Mouse (Mus musculus) midbrain, embryonic 11.5 days (tissue): ENCODE measurements around the gene Ranbp17. TPM values are rescaled to one million over a fixed set of nuclear protein-coding genes. Genes with fewer than 3 reads are reported as not detected.

Source experiments
- ATAC-seq: fragments of 200-750 bp; cut with Nextera tagmentation; 2 replicates; pipeline ENCODE4 v1.8.0; 2017; ENCODE audit warnings: moderate TSS enrichment, moderate library complexity; ENCODE audit not compliant: low FRiP score
- DNase-seq: peaks from one replicate; pipeline ENCODE4 v3.0.0; 2015; ENCODE audit warnings: low spot score; ENCODE audit errors: missing footprints
- H3K27ac ChIP-seq: fragments of 300-500 bp; sonication (generic); 2 replicates; pipeline ENCODE4 v1.5.1; 2014; ENCODE audit warnings: low read depth, low read length
- H3K27me3 ChIP-seq: fragments of 300-500 bp; sonication (generic); 2 replicates; pipeline ENCODE4 v1.6.1; 2014; ENCODE audit warnings: mild to moderate bottlenecking, low read length, moderate library complexity, mixed read lengths; ENCODE audit not compliant: control insufficient read depth, insufficient read depth
- H3K36me3 ChIP-seq: fragments of 300-500 bp; sonication (generic); 2 replicates; pipeline ENCODE4 v1.6.1; 2014; ENCODE audit warnings: mild to moderate bottlenecking, low read length, moderate library complexity, mixed read lengths; ENCODE audit not compliant: control insufficient read depth, insufficient read depth
- H3K4me1 ChIP-seq: fragments of 300-500 bp; sonication (generic); 2 replicates; pipeline ENCODE4 v1.6.1; 2014; ENCODE audit warnings: low read length; ENCODE audit not compliant: control insufficient read depth, insufficient read depth
- H3K4me2 ChIP-seq: fragments of 300-500 bp; sonication (generic); 2 replicates; pipeline ENCODE4 v1.6.1; 2014; ENCODE audit warnings: mild to moderate bottlenecking, moderate library complexity
- H3K4me3 ChIP-seq: fragments of 300-500 bp; sonication (generic); 2 replicates; pipeline ENCODE4 v1.5.1; 2014; ENCODE audit warnings: low read depth, low read length
- H3K9ac ChIP-seq: fragments of 300-500 bp; sonication (generic); 2 replicates; pipeline ENCODE4 v1.6.1; 2014; ENCODE audit warnings: low read length
- H3K9me3 ChIP-seq: fragments of 300-500 bp; sonication (generic); 2 replicates; pipeline ENCODE4 v1.6.1; 2016; ENCODE audit warnings: low read length; ENCODE audit not compliant: control insufficient read depth
- WGBS: fragments of 180-500 bp; shearing (Covaris S2); extraction: QIAGEN DNeasy Blood & Tissue Kit; methylation state at CpG from one replicate; pipeline ENCODE4 v1.1.7; 2014; 5-methylcytosine and 5-hydroxymethylcytosine counted together
- polyA plus RNA-seq: library from polyadenylated mRNA; unstranded; fragments of >200 nt; fragmentation: Nextera tagmentation; extraction: Ambion mirVana; gene quantifications from 2 replicates; pipeline ENCODE4 v1.2.1, GENCODE M21; 2014

Ranbp17 gene
- polyA plus RNA-seq, 1 experiment from 2014 or later: 14.8 TPM

GRCm38 (mm10) chr11:33300859-33301258, 212.7 kb downstream of the Ranbp17 start:
- WGBS: 70% methylated on average over 8 of the region's 8 CpGs
- ATAC-seq: no peak
- no peak overlapping the region for H3K9ac ChIP-seq

GRCm38 (mm10) chr11:33299371-33299770, 214.2 kb downstream of the Ranbp17 start:
- ATAC-seq (no peak), DNase-seq (no peak)
- Histone ChIP-seq H3K27ac (no peak overlapping the region), H3K36me3 (no peaks in the 10 kb centered on the region), H3K4me1 (no peaks in the 10 kb centered on the region), H3K9ac (no peak overlapping the region), H3K9me3 (no peaks in the 10 kb centered on the region), H3K27me3 (no peaks in the 10 kb centered on the region), H3K4me2 (no peak overlapping the region), H3K4me3 (no peak overlapping the region)
- 73% methylated on average over 11 of the region's 11 CpGs for WGBS

More at GRCm38 (mm10) chr11:33300859-33301258, 212.7 kb downstream of the Ranbp17 start:
- Histone ChIP-seq H3K4me1 (no peaks in the 10 kb centered on the region), H3K27ac (no peak overlapping the region), H3K4me3 (no peak overlapping the region), H3K4me2 (no peak overlapping the region), H3K36me3 (no peaks in the 10 kb centered on the region), H3K27me3 (no peaks in the 10 kb centered on the region), H3K9me3 (no peaks in the 10 kb centered on the region)
- no peak for DNase-seq

DNA sequence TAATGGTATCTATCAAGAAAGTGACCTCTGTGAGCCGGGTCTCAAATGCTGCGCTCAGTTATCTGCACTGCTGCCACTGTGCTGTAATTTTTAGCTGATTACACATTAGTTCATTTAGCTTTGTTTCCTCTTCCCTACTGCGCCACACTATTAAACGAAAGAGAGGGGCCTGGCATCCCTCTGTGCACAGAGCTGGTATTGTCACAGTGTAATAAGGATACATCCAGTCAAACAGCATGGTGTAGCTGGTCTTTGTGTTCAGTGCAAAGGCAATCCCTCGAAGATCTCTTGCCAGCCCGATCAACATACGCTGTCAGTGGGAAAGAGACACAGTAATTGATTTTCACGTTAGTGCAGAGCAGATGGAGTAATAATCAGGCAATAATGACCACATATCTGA, 216.4 kb downstream of the Ranbp17 start:
- no peaks in the 10 kb centered on the region for H3K27me3 ChIP-seq
- 76% methylated on average over 8 of the region's 8 CpGs for WGBS
- no peaks in the 10 kb centered on the region for H3K9me3 ChIP-seq
- no peak overlapping the region for H3K4me3 ChIP-seq
- H3K36me3 ChIP-seq: no peaks in the 10 kb centered on the region
- DNase-seq: no peak
- ATAC-seq: no peak
- H3K4me1 ChIP-seq: no peaks in the 10 kb centered on the region
- H3K4me2 ChIP-seq: no peak overlapping the region
- H3K27ac ChIP-seq: no peak overlapping the region
- no peak overlapping the region for H3K9ac ChIP-seq

GRCm38 (mm10) chr11:33295422-33295821, 218.1 kb downstream of the Ranbp17 start:
- Histone ChIP-seq H3K27me3 (no peaks in the 10 kb centered on the region), H3K36me3 (no peaks in the 10 kb centered on the region), H3K9ac (no peak overlapping the region), H3K9me3 (no peaks in the 10 kb centered on the region), H3K27ac (no peak overlapping the region), H3K4me3 (no peak overlapping the region), H3K4me2 (no peak overlapping the region), H3K4me1 (no peaks in the 10 kb centered on the region)
- no peak for ATAC-seq
- DNase-seq: peak; percentile 89
- WGBS: 60% methylated on average over 3 of the region's 3 CpGs

- Histone ChIP-seq H3K36me3 (no peaks in the 10 kb centered on the region), H3K9me3 (no peaks in the 10 kb centered on the region), H3K27me3 (no peaks in the 10 kb centered on the region), H3K4me3 (no peak overlapping the region), H3K4me2 (no peak overlapping the region), H3K27ac (no peak overlapping the region), H3K4me1 (no peaks in the 10 kb centered on the region), H3K9ac (no peak overlapping the region)
- DNase-seq: no peak
- WGBS: 87% methylated on average over 6 of the region's 6 CpGs
- ATAC-seq: no peak
These were observed 219.5 kb downstream of the Ranbp17 start for GRCm38 (mm10) chr11:33294063-33294462.

GRCm38 (mm10) chr11:33278571-33278970, 235.0 kb downstream of the Ranbp17 start:
- H3K27ac ChIP-seq: no peak overlapping the region
- no peak overlapping the region for H3K9ac ChIP-seq
- H3K4me1 ChIP-seq: no peaks in the 10 kb centered on the region
- no peaks in the 10 kb centered on the region for H3K36me3 ChIP-seq
- no peak for ATAC-seq
- no peaks in the 10 kb centered on the region for H3K27me3 ChIP-seq
- no peaks in the 10 kb centered on the region for H3K9me3 ChIP-seq
- H3K4me3 ChIP-seq: no peak overlapping the region
- WGBS: 84% methylated on average over 2 of the region's 2 CpGs
- no peak overlapping the region for H3K4me2 ChIP-seq
- no peak for DNase-seq

DNA sequence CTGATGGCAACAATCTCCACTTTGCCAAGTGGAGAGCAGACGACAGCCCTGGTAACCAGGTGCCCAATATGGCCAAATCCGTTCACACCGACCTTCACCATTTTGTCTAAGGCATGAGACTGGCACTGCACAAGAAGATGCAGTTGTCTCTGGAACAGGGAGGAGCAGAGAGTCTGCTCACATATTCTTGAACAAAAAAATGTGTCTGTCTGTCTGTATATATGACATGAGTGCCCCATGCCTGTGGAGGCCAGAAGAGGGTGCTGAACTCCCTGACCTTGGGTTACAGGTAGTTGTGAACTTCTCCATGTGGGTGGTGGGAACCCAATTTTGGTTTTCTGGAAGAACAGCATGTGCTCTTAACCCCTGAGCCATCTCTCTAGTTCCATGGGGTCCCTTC, 236.9 kb downstream of the Ranbp17 start, which contains the start of gene Gm12117:
Gene Gm12117 (minus strand): TSS at position 101 of the 400 bp plus-strand sequence.
- Histone ChIP-seq H3K9me3 (no peaks in the 10 kb centered on the region), H3K27ac (no peak within 1 kb of the TSS), H3K4me1 (no peaks in the 10 kb centered on the region), H3K4me3 (no peak within 1 kb of the TSS), H3K36me3 (no peaks in the 10 kb centered on the region), H3K9ac (no peak within 1 kb of the TSS), H3K27me3 (no peaks in the 10 kb centered on the region), H3K4me2 (no peak within 1 kb of the TSS)
- no peak for DNase-seq
- ATAC-seq: no peak
- WGBS: 93% methylated on average over 3 of the region's 3 CpGs

GRCm38 (mm10) chr11:33274816-33275215, 238.7 kb downstream of the Ranbp17 start:
- ATAC-seq: no peak
- Histone ChIP-seq H3K9me3 (no peaks in the 10 kb centered on the region), H3K9ac (no peak overlapping the region), H3K36me3 (no peaks in the 10 kb centered on the region), H3K4me2 (no peak overlapping the region), H3K4me1 (no peaks in the 10 kb centered on the region), H3K27me3 (no peaks in the 10 kb centered on the region), H3K27ac (no peak overlapping the region), H3K4me3 (no peak overlapping the region)
- WGBS: 83% methylated on average over 3 of the region's 3 CpGs
- DNase-seq: no peak

DNA sequence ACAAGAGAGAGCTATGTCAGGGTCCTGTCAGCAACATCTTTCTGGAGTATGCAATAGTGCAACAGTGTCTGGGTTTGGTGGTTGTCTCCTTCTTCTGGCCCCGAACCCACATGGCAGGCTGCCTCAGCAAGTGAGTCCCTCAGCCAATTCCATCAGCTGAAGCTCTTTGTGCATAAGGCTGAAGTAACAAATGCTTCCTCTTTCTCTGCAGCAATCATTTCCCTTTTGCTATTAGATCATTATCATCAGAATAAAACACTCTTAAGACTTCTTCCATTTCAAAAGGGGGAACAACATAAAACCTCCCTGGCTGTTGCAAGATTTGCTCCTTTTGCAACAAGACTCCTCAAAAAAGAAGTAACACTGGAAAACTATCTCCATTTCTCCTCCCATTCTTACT, 239.3 kb downstream of the Ranbp17 start:
- Histone ChIP-seq H3K9ac (no peak overlapping the region), H3K4me3 (no peak overlapping the region), H3K27me3 (no peaks in the 10 kb centered on the region), H3K4me2 (no peak overlapping the region), H3K36me3 (no peaks in the 10 kb centered on the region), H3K9me3 (no peaks in the 10 kb centered on the region), H3K27ac (no peak overlapping the region), H3K4me1 (no peaks in the 10 kb centered on the region)
- DNase-seq (no peak), ATAC-seq (no peak)
- 86% methylated on average over 1 of the region's 1 CpGs for WGBS

DNA sequence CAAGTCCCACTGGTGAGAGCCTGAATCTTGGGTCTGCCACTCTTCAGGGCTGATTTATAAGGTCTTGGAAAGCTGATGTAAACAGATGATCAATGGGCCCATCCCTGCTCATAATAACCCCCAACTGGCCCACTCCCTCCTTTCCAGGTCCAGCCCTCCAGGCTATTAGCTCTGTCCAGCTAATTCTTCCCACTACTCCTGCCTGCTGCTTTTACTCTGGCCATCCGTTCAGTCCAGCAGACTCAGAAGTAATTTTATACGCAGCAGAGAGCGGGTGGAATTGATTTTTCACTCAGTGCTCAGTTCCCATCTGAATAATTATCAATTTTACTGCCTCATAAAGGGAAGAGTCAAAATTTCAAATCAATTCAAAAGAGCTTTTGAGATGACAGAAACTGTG, 273.3 kb downstream of the Ranbp17 start:
- WGBS: 69% methylated on average over 3 of the region's 3 CpGs
- no peaks in the 10 kb centered on the region for H3K4me1 ChIP-seq
- H3K27ac ChIP-seq: no peak overlapping the region
- no peaks in the 10 kb centered on the region for H3K9me3 ChIP-seq
- no peaks in the 10 kb centered on the region for H3K27me3 ChIP-seq
- H3K36me3 ChIP-seq: no peaks in the 10 kb centered on the region
- no peak for ATAC-seq
- DNase-seq: no peak
- H3K9ac ChIP-seq: no peak overlapping the region
- no peak overlapping the region for H3K4me3 ChIP-seq
- no peak overlapping the region for H3K4me2 ChIP-seq
